Mouse (Mus musculus): ENCODE results near the gene Rrp9.

DNA sequence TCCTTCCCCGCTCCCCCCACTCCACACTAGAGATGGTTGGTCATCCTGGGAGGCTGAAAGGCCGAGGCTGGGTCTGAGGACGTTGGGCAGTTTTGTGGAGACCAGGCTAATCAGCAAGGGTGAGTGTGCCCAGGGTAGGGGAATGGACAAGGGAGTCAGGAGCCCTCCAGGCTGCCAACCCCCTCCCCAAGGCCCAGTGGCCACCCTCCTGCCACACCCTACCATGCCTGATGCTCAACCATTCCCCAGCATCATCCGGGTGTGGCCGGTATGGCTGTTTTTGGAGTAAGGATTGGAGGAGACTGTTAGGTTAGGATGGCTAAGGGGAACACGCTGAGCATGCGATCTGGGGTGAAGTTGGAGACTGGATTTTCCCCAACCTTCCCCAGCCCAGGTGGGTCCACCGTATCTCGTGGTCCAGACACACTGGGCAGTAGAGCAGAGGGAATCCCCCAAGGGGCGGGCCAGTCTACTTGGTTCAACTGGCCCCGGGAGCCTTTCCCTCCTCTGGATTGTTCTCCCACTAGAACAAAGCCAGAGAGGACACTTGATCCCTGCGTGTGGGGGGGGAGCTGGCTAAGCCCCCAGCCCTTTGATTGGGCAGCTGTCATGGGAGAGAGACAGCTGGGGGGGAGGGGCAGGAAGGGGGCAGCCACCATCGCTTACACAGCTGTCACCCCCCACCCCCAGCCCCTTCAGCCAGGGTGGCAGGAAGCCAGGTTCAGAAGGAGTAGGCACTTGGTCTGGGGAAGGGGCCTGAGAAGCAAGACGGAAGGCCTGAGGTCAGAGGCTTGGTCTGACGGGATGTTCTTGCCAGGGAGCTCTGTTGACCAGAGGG is 19.2 kb upstream of the Rrp9 start:
- TF ChIP-seq CTCF (IDR thresholded peaks at IDR 0.05; ENCODE audit: insufficient read depth, low read length), result no peak
- no peak for TF ChIP-seq POLR2A (IDR thresholded peaks at IDR 0.05; ENCODE audit: borderline replicate concordance, extremely low read depth, low read depth, low read length)

Measured in lung, adult 2 months (tissue).